Mouse (Mus musculus): ENCODE measurements around the gene 1700001K19Rik. TPM values are rescaled to one million over a fixed set of nuclear protein-coding genes. Genes with fewer than 3 reads are reported as not detected.

Gene 1700001K19Rik
- polyA plus RNA-seq, 1 experiment = not detected

GRCm38 (mm10) chr12:110651464-110651863, 31.0 kb downstream of the 1700001K19Rik start:
- TF ChIP-seq CTCF (IDR thresholded peaks at IDR 0.05; ENCODE audit: borderline replicate concordance, extremely low read depth, insufficient read depth, insufficient read length) (no peak), POLR2A (IDR thresholded peaks at IDR 0.05; ENCODE audit: borderline replicate concordance, extremely low read depth, insufficient read depth, insufficient read length, poor library complexity, severe bottlenecking) (no peak)
- no peak for DNase-seq (ENCODE audit: low read depth)

- TF ChIP-seq CTCF (IDR thresholded peaks at IDR 0.05; ENCODE audit: borderline replicate concordance, extremely low read depth, insufficient read depth, insufficient read length) (no peak), POLR2A (IDR thresholded peaks at IDR 0.05; ENCODE audit: borderline replicate concordance, extremely low read depth, insufficient read depth, insufficient read length, poor library complexity, severe bottlenecking) (no peak)
- no peak for DNase-seq (ENCODE audit: low read depth)
Observed at GRCm38 (mm10) chr12:110650241-110650641, 32.2 kb downstream of the 1700001K19Rik start.

GRCm38 (mm10) chr12:110637507-110638114, 44.8 kb downstream of the 1700001K19Rik start:
- no peak for DNase-seq (ENCODE audit: low read depth)
- no peak for TF ChIP-seq POLR2A (IDR thresholded peaks at IDR 0.05; ENCODE audit: borderline replicate concordance, extremely low read depth, insufficient read depth, insufficient read length, poor library complexity, severe bottlenecking)
- TF ChIP-seq CTCF (IDR thresholded peaks at IDR 0.05; ENCODE audit: borderline replicate concordance, extremely low read depth, insufficient read depth, insufficient read length) = no peak

GRCm38 (mm10) chr12:110636293-110636692, 46.1 kb downstream of the 1700001K19Rik start:
- no peak for DNase-seq (ENCODE audit: low read depth)
- TF ChIP-seq POLR2A (IDR thresholded peaks at IDR 0.05; ENCODE audit: borderline replicate concordance, extremely low read depth, insufficient read depth, insufficient read length, poor library complexity, severe bottlenecking) (no peak), CTCF (IDR thresholded peaks at IDR 0.05; ENCODE audit: borderline replicate concordance, extremely low read depth, insufficient read depth, insufficient read length) (no peak)

- no peak for DNase-seq (ENCODE audit: low read depth)
- TF ChIP-seq CTCF (IDR thresholded peaks at IDR 0.05; ENCODE audit: borderline replicate concordance, extremely low read depth, insufficient read depth, insufficient read length) = no peak
- TF ChIP-seq POLR2A (IDR thresholded peaks at IDR 0.05; ENCODE audit: borderline replicate concordance, extremely low read depth, insufficient read depth, insufficient read length, poor library complexity, severe bottlenecking) = no peak
Observed at GRCm38 (mm10) chr12:110630056-110630455, 52.4 kb downstream of the 1700001K19Rik start.

Other genes with a start within 250 kb of the 1700001K19Rik start
- 71.5 and 101 TPM in 2 replicates for gene Ppp2r5c, start 235.5 kb downstream of the 1700001K19Rik start, polyA plus RNA-seq (2012; rRNA removed)
- gene Dync1h1, start 81.2 kb downstream of the 1700001K19Rik start, polyA plus RNA-seq (2012; rRNA removed) = 300 and 496 TPM in 2 replicates
- 436 and 488 TPM in 2 replicates for gene Hsp90aa1, start 20.1 kb upstream of the 1700001K19Rik start, polyA plus RNA-seq (2012; rRNA removed)
- 28.6 and 31.2 TPM in 2 replicates for gene Wdr20, start 55.3 kb upstream of the 1700001K19Rik start, polyA plus RNA-seq (2012; rRNA removed)
- 11.1 and 12.1 TPM in 2 replicates for gene Mok, start 158.3 kb upstream of the 1700001K19Rik start, polyA plus RNA-seq (2012; rRNA removed)
- 3.7 and 4.1 TPM in 2 replicates for gene Zfp839, start 167.6 kb upstream of the 1700001K19Rik start, polyA plus RNA-seq (2012; rRNA removed)
- 70.0 and 78.0 TPM in 2 replicates for gene Cinp, start 206.5 kb upstream of the 1700001K19Rik start, polyA plus RNA-seq (2012; rRNA removed)
- gene Tecpr2, start 206.6 kb upstream of the 1700001K19Rik start, polyA plus RNA-seq (2012; rRNA removed) = 16.5 and 18.3 TPM in 2 replicates

Data from brain, embryonic 14.5 days (tissue).